ENCODE assay signal across 9 mouse cellular contexts in the genomic region with DNA sequence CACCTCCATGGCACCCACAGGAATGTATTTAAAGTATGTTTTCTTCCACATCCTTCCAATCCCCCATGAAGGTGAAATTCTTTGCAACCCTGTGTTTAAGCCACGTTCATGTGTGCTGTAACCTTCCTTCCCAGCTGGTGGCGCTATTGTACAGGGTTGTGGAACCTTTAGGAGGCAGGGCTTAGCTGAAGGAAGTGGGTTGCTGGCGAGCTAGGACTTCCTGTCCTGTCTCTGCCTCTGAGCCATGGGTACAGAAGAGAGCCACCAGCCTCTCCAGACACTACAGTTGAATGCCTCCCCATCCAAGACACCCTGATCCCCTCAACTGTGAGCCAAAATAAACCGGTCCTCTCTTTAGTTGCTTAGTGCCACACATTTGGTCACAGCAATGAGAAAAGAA. TPM values are rescaled to one million over a fixed set of nuclear protein-coding genes. Genes with fewer than 3 reads are reported as not detected.
DNase-seq lines count a peak whose midpoint lies in the region; ATAC-seq and TF ChIP-seq lines count a peak whose summit lies in the region.
"Had no signal": no experiment of that assay in that cellular context is flagged by ENCODE, and none has a peak within 500 bp of the region (broad histone marks: within the 10 kb centered on the region; RNA-seq: fewer than 3 reads in every experiment).

No protein-coding gene starts in this region.

- no peaks in the 10 kb centered on the region for H3K4me1 ChIP-seq in forebrain, postnatal 0 days (ENCODE audit: insufficient read depth)
- H3K4me1 ChIP-seq in forebrain, embryonic 16.5 days (replicated peaks; ENCODE audit: control insufficient read depth, insufficient read depth, low read length): no peaks in the 10 kb centered on the region
- H3K4me1 ChIP-seq: hindbrain, embryonic 15.5 days had no signal

- peak; percentile 40 for TF ChIP-seq CTCF in forebrain, postnatal 0 days (IDR thresholded peaks at IDR 0.05; ENCODE audit: low read depth)

- no peak for ATAC-seq in forebrain, postnatal 0 days
- ATAC-seq in forebrain, embryonic 16.5 days: no peak

- no peak overlapping the region for H3K9ac ChIP-seq in forebrain, postnatal 0 days
- H3K9ac ChIP-seq in forebrain, embryonic 16.5 days (replicated peaks; ENCODE audit: low read depth, low read length): no peak overlapping the region
- H3K9ac ChIP-seq: hindbrain, embryonic 15.5 days had no signal

- no peaks in the 10 kb centered on the region for H3K27me3 ChIP-seq in forebrain, postnatal 0 days (ENCODE audit: insufficient read depth, low read length)
- no peaks in the 10 kb centered on the region for H3K27me3 ChIP-seq in forebrain, embryonic 16.5 days (replicated peaks; ENCODE audit: control insufficient read depth, insufficient read depth, low read length)
- H3K27me3 ChIP-seq: hindbrain, embryonic 15.5 days had no signal

- H3K4me3 ChIP-seq in forebrain, postnatal 0 days (ENCODE audit: low read depth, low read length): no peak overlapping the region
- H3K4me3 ChIP-seq in forebrain, embryonic 16.5 days (replicated peaks; ENCODE audit: low read length): no peak overlapping the region
- H3K4me3 ChIP-seq: hindbrain, embryonic 15.5 days had no signal

- DNase-seq in forebrain, postnatal 0 days: no peak
- DNase-seq in 416B (ENCODE audit: low read depth) (peak; percentile 84), adipocyte (ENCODE audit: low spot score) (peak; percentile 29)
- peak; percentile 35 for DNase-seq in lung, postnatal 25 days (ENCODE audit: low spot score)
- no peak for DNase-seq in layer of hippocampus, adult 9-11 months
- no peak for DNase-seq in cerebellum, postnatal 25 days
- no peak for DNase-seq in frontal cortex, postnatal 10 days (ENCODE audit: low spot score in 2 of 2)

- no peaks in the 10 kb centered on the region for H3K9me3 ChIP-seq in forebrain, postnatal 0 days (ENCODE audit: low read length)
- no peaks in the 10 kb centered on the region for H3K9me3 ChIP-seq in forebrain, embryonic 16.5 days (ENCODE audit: control insufficient read depth, low read length)
- H3K9me3 ChIP-seq: hindbrain, embryonic 15.5 days had no signal

- no peak overlapping the region for H3K4me2 ChIP-seq in forebrain, postnatal 0 days (ENCODE audit: low read depth)
- no peak overlapping the region for H3K4me2 ChIP-seq in forebrain, embryonic 16.5 days (ENCODE audit: low read length)
- H3K4me2 ChIP-seq: hindbrain, embryonic 15.5 days had no signal

- H3K36me3 ChIP-seq in forebrain, postnatal 0 days (ENCODE audit: insufficient read depth): no peaks in the 10 kb centered on the region
- H3K36me3 ChIP-seq in forebrain, embryonic 16.5 days (ENCODE audit: control insufficient read depth, insufficient read depth): no peaks in the 10 kb centered on the region
- H3K36me3 ChIP-seq: hindbrain, embryonic 15.5 days had no signal

- no peak overlapping the region for H3K27ac ChIP-seq in forebrain, postnatal 0 days (ENCODE audit: low read depth, low read length)
- no peak overlapping the region for H3K27ac ChIP-seq in forebrain, embryonic 16.5 days (ENCODE audit: low read length)
- H3K27ac ChIP-seq: hindbrain, embryonic 15.5 days had no signal

- 58% methylated on average over 4 of the region's 4 CpGs for WGBS in forebrain, postnatal 0 days
- 67% methylated on average over 4 of the region's 4 CpGs for WGBS in forebrain, embryonic 16.5 days

RNA-seq across cellular contexts. Expression of a gene that starts 42.6 kb away (rescaled TPM):
- 0.23 and 0.29 TPM in 2 replicates for total RNA-seq in forebrain, postnatal 0 days (2014; rRNA removed)
- 0.11 and 0.18 TPM in 2 replicates for polyA plus RNA-seq in forebrain, postnatal 0 days (2015; fragmentation: Nextera tagmentation; extraction: Ambion mirVana)
- 0.06 and 0.09 TPM in 2 replicates for polyA plus RNA-seq in forebrain, embryonic 16.5 days (2015; fragmentation: Nextera tagmentation; extraction: Ambion mirVana)

RNA-seq across cellular contexts. Expression of a gene that starts 53.0 kb away (rescaled TPM):
- total RNA-seq in forebrain, postnatal 0 days (2014; rRNA removed): 21.8 and 31.4 TPM in 2 replicates
- polyA plus RNA-seq in forebrain, postnatal 0 days (2015; fragmentation: Nextera tagmentation; extraction: Ambion mirVana): 3.1 and 5.2 TPM in 2 replicates
- 9.9 and 10.4 TPM in 2 replicates for polyA plus RNA-seq in forebrain, embryonic 16.5 days (2015; fragmentation: Nextera tagmentation; extraction: Ambion mirVana)

RNA-seq across cellular contexts. Expression of a gene that starts 54.3 kb away (rescaled TPM):
- total RNA-seq in forebrain, postnatal 0 days (2014; rRNA removed): 1.5 and 2.3 TPM in 2 replicates
- polyA plus RNA-seq in forebrain, postnatal 0 days (2015; fragmentation: Nextera tagmentation; extraction: Ambion mirVana): 0.54 and 0.59 TPM in 2 replicates
- polyA plus RNA-seq in forebrain, embryonic 16.5 days (2015; fragmentation: Nextera tagmentation; extraction: Ambion mirVana): 0.36 and 1.1 TPM in 2 replicates

Comparison
In these comparisons a context has a peak if more than half of its experiments do, and no peak if none do; other contexts are left out.
1. DNase-seq: peak in 416B (single experiment), adipocyte (single experiment) and lung, postnatal 25 days (single experiment); none in forebrain, postnatal 0 days (single experiment), layer of hippocampus, adult 9-11 months (single experiment), cerebellum, postnatal 25 days (0 of 2) and frontal cortex, postnatal 10 days (0 of 2).